Mouse (Mus musculus): ENCODE data around the gene Pde4d. TPM values are rescaled to one million over a fixed set of nuclear protein-coding genes. Genes with fewer than 3 reads are reported as not detected.

Gene Pde4d
- polyA plus RNA-seq, 1 experiment from 2014 or later, result 14.6 TPM

GRCm38 (mm10) chr13:109688195-109688594 is 1238.4 kb downstream of the Pde4d start:
- H3K4me1 ChIP-seq (ENCODE audit: control insufficient read depth, insufficient read depth, low read length), result no peaks in the 10 kb centered on the region
- no peaks in the 10 kb centered on the region for H3K27me3 ChIP-seq (ENCODE audit: control insufficient read depth, insufficient read depth, low read length)
- H3K4me3 ChIP-seq (ENCODE audit: low read depth, low read length), result no peak overlapping the region
- H3K27ac ChIP-seq (replicated peaks; ENCODE audit: low read depth, low read length), result no peak overlapping the region
- H3K36me3 ChIP-seq (replicated peaks; ENCODE audit: control insufficient read depth, insufficient read depth, low read depth, low read length), result no peaks in the 10 kb centered on the region
- no peak overlapping the region for H3K4me2 ChIP-seq (ENCODE audit: low read depth, low read length)
- no peaks in the 10 kb centered on the region for H3K9me3 ChIP-seq (replicated peaks; ENCODE audit: control insufficient read depth, low read length)
- H3K9ac ChIP-seq (replicated peaks; ENCODE audit: low read length), result no peak overlapping the region
- WGBS, result 84% methylated on average over 2 of the region's 2 CpGs
- DNase-seq (ENCODE audit: low spot score), result no peak
- no peak for ATAC-seq (replicated peaks; ENCODE audit: insufficient number of reproducible peaks, low FRiP score, low TSS enrichment, low read depth)

DNA sequence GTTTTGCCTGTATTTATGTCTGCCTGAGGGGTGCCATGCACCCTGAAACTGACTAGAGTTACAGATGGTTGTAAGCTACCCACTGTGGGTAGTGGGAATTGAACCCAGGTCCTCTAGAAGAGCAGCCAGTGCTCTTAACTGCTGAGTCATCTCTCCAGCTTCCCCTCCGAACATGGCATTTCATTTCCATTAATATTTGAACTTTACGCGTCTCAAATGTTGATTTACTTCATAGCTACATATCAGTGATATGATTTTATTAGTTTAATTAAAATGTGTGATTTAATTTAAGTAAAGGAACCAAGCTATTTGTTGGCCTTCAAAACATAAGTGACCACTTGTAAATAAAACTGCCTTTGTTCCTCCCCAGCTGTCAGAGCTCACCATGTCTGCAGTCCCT is 1239.4 kb downstream of the Pde4d start:
- WGBS, result 92% methylated on average over 3 of the region's 3 CpGs
- no peak overlapping the region for H3K4me2 ChIP-seq (ENCODE audit: low read depth, low read length)
- no peaks in the 10 kb centered on the region for H3K9me3 ChIP-seq (replicated peaks; ENCODE audit: control insufficient read depth, low read length)
- H3K4me3 ChIP-seq (ENCODE audit: low read depth, low read length), result no peak overlapping the region
- ATAC-seq (replicated peaks; ENCODE audit: insufficient number of reproducible peaks, low FRiP score, low TSS enrichment, low read depth) (no peak), DNase-seq (ENCODE audit: low spot score) (no peak)
- H3K27ac ChIP-seq (replicated peaks; ENCODE audit: low read depth, low read length), result no peak overlapping the region
- H3K4me1 ChIP-seq (ENCODE audit: control insufficient read depth, insufficient read depth, low read length), result no peaks in the 10 kb centered on the region
- no peaks in the 10 kb centered on the region for H3K36me3 ChIP-seq (replicated peaks; ENCODE audit: control insufficient read depth, insufficient read depth, low read depth, low read length)
- no peak overlapping the region for H3K9ac ChIP-seq (replicated peaks; ENCODE audit: low read length)
- H3K27me3 ChIP-seq (ENCODE audit: control insufficient read depth, insufficient read depth, low read length), result no peaks in the 10 kb centered on the region

- no peak overlapping the region for H3K4me2 ChIP-seq (ENCODE audit: low read depth, low read length)
- WGBS, result 84% methylated on average over 5 of the region's 5 CpGs
- no peak for ATAC-seq (replicated peaks; ENCODE audit: insufficient number of reproducible peaks, low FRiP score, low TSS enrichment, low read depth)
These were observed 1240.8 kb downstream of the Pde4d start for GRCm38 (mm10) chr13:109690558-109690957.

GRCm38 (mm10) chr13:109692851-109693250 is 1243.1 kb downstream of the Pde4d start:
- no peak overlapping the region for H3K9ac ChIP-seq (replicated peaks; ENCODE audit: low read length)
- no peak overlapping the region for H3K4me3 ChIP-seq (ENCODE audit: low read depth, low read length)
- H3K4me1 ChIP-seq (ENCODE audit: control insufficient read depth, insufficient read depth, low read length), result no peaks in the 10 kb centered on the region
- H3K4me2 ChIP-seq (ENCODE audit: low read depth, low read length), result no peak overlapping the region
- DNase-seq (ENCODE audit: low spot score) (no peak), ATAC-seq (replicated peaks; ENCODE audit: insufficient number of reproducible peaks, low FRiP score, low TSS enrichment, low read depth) (no peak)
- 71% methylated on average over 3 of the region's 3 CpGs for WGBS
- H3K9me3 ChIP-seq (replicated peaks; ENCODE audit: control insufficient read depth, low read length), result no peaks in the 10 kb centered on the region
- H3K27me3 ChIP-seq (ENCODE audit: control insufficient read depth, insufficient read depth, low read length), result no peaks in the 10 kb centered on the region
- H3K36me3 ChIP-seq (replicated peaks; ENCODE audit: control insufficient read depth, insufficient read depth, low read depth, low read length), result no peaks in the 10 kb centered on the region
- no peak overlapping the region for H3K27ac ChIP-seq (replicated peaks; ENCODE audit: low read depth, low read length)

More at GRCm38 (mm10) chr13:109690558-109690957, 1240.8 kb downstream of the Pde4d start:
- H3K27me3 ChIP-seq (ENCODE audit: control insufficient read depth, insufficient read depth, low read length), result no peaks in the 10 kb centered on the region
- no peak overlapping the region for H3K9ac ChIP-seq (replicated peaks; ENCODE audit: low read length)
- no peaks in the 10 kb centered on the region for H3K9me3 ChIP-seq (replicated peaks; ENCODE audit: control insufficient read depth, low read length)
- no peak overlapping the region for H3K27ac ChIP-seq (replicated peaks; ENCODE audit: low read depth, low read length)
- DNase-seq (ENCODE audit: low spot score), result no peak
- H3K4me3 ChIP-seq (ENCODE audit: low read depth, low read length), result no peak overlapping the region
- H3K4me1 ChIP-seq (ENCODE audit: control insufficient read depth, insufficient read depth, low read length), result no peaks in the 10 kb centered on the region
- no peaks in the 10 kb centered on the region for H3K36me3 ChIP-seq (replicated peaks; ENCODE audit: control insufficient read depth, insufficient read depth, low read depth, low read length)

DNA sequence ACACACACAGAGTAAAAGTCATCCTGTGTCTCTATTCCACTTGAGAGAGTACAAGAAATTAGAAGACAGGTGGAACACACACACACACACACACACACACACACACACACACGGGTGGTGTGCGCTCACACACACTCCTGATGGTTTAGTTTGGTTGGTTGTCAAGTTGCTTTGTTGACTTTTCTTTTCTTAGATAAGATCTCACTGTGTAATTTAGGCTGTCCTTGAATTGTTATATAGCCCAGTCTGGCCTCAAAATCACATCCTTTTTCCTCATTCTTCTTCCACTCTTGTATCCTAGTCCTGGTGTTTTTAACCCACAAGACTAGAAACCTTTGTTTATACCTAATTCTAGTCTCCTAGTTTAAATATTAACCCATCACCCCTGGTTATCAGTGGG is 1244.0 kb downstream of the Pde4d start:
- no peak overlapping the region for H3K4me3 ChIP-seq (ENCODE audit: low read depth, low read length)
- no peak for DNase-seq (ENCODE audit: low spot score)
- H3K27me3 ChIP-seq (ENCODE audit: control insufficient read depth, insufficient read depth, low read length), result no peaks in the 10 kb centered on the region
- no peaks in the 10 kb centered on the region for H3K4me1 ChIP-seq (ENCODE audit: control insufficient read depth, insufficient read depth, low read length)
- no peak for ATAC-seq (replicated peaks; ENCODE audit: insufficient number of reproducible peaks, low FRiP score, low TSS enrichment, low read depth)
- 92% methylated on average over 2 of the region's 2 CpGs for WGBS
- H3K9me3 ChIP-seq (replicated peaks; ENCODE audit: control insufficient read depth, low read length), result no peaks in the 10 kb centered on the region
- H3K36me3 ChIP-seq (replicated peaks; ENCODE audit: control insufficient read depth, insufficient read depth, low read depth, low read length), result no peaks in the 10 kb centered on the region
- H3K4me2 ChIP-seq (ENCODE audit: low read depth, low read length), result no peak overlapping the region
- no peak overlapping the region for H3K9ac ChIP-seq (replicated peaks; ENCODE audit: low read length)
- H3K27ac ChIP-seq (replicated peaks; ENCODE audit: low read depth, low read length), result no peak overlapping the region

DNA sequence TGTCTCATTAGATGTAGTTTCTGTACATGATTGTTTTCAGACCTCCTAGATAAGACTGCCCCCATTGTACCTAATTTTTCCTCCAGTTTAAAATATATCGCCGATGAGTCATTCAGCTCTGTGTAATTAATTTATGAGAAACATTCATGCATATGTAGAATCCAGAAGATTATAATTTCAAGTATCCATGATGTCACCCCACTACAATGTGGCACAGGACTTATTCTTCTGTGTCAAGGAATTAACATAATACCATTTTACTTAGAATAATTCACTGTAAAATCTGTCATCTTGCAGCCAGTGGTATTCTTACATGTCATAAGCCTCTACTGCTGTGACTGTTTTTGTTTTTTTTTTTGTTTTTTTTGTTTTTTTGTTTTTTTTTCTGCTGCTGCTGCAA is 1244.5 kb downstream of the Pde4d start:
- 89% methylated on average over 2 of the region's 2 CpGs for WGBS
- ATAC-seq (replicated peaks; ENCODE audit: insufficient number of reproducible peaks, low FRiP score, low TSS enrichment, low read depth) (no peak), DNase-seq (ENCODE audit: low spot score) (no peak)
- Histone ChIP-seq H3K9me3 (replicated peaks; ENCODE audit: control insufficient read depth, low read length) (no peaks in the 10 kb centered on the region), H3K9ac (replicated peaks; ENCODE audit: low read length) (no peak overlapping the region), H3K4me3 (ENCODE audit: low read depth, low read length) (no peak overlapping the region), H3K4me1 (ENCODE audit: control insufficient read depth, insufficient read depth, low read length) (no peaks in the 10 kb centered on the region), H3K27me3 (ENCODE audit: control insufficient read depth, insufficient read depth, low read length) (no peaks in the 10 kb centered on the region), H3K27ac (replicated peaks; ENCODE audit: low read depth, low read length) (no peak overlapping the region), H3K4me2 (ENCODE audit: low read depth, low read length) (no peak overlapping the region), H3K36me3 (replicated peaks; ENCODE audit: control insufficient read depth, insufficient read depth, low read depth, low read length) (no peaks in the 10 kb centered on the region)

DNA sequence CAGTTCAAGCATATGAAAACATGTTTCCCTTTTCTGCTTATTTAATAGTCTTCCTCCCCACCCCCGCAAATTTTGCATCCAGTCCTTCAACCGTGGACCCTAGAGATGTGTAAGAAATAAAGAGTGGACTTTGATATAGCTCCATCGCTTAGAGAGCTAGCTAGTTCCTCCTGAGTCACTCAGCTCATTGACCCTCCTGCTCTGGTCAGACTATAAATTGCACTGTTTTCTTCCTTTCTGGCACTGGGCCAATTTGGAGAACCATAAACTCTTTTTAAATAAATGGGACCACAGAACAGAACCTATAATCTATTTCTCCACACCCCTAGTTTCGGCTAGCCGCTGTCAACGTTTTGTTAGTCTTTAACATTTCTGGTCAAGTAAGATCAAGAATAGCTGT is 1245.3 kb downstream of the Pde4d start:
- H3K27me3 ChIP-seq (ENCODE audit: control insufficient read depth, insufficient read depth, low read length), result no peaks in the 10 kb centered on the region
- ATAC-seq (replicated peaks; ENCODE audit: insufficient number of reproducible peaks, low FRiP score, low TSS enrichment, low read depth), result no peak
- 88% methylated on average over 6 of the region's 6 CpGs for WGBS

DNA sequence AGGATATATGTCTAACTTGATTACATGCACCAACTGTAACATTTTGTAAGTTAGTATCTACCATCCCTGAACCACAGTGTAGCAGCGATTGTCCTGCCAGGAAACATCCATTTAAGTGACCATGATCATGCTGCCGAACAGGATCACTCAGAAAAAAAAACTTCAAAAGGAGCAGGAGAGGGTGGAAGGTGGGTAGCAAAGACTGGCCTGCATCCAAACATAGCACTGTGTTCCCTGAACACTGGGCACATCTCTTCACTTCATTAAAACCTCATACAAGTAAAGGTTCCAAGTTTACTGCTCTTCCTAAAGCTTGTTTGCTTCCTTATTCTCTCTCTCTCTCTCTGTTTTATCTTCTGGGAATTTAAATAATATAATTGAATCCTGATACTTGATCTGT is 1256.4 kb downstream of the Pde4d start:
- no peak overlapping the region for H3K27ac ChIP-seq (replicated peaks; ENCODE audit: low read depth, low read length)
- H3K9ac ChIP-seq (replicated peaks; ENCODE audit: low read length), result no peak overlapping the region
- H3K36me3 ChIP-seq (replicated peaks; ENCODE audit: control insufficient read depth, insufficient read depth, low read depth, low read length), result no peaks in the 10 kb centered on the region
- no peak overlapping the region for H3K4me3 ChIP-seq (ENCODE audit: low read depth, low read length)
- no peaks in the 10 kb centered on the region for H3K27me3 ChIP-seq (ENCODE audit: control insufficient read depth, insufficient read depth, low read length)
- no peaks in the 10 kb centered on the region for H3K9me3 ChIP-seq (replicated peaks; ENCODE audit: control insufficient read depth, low read length)
- ATAC-seq (replicated peaks; ENCODE audit: insufficient number of reproducible peaks, low FRiP score, low TSS enrichment, low read depth) (no peak), DNase-seq (ENCODE audit: low spot score) (no peak)
- 64% methylated on average over 2 of the region's 2 CpGs for WGBS
- H3K4me2 ChIP-seq (ENCODE audit: low read depth, low read length), result no peak overlapping the region
- no peaks in the 10 kb centered on the region for H3K4me1 ChIP-seq (ENCODE audit: control insufficient read depth, insufficient read depth, low read length)

More for the DNA sequence above, 1245.3 kb downstream of the Pde4d start:
- no peak overlapping the region for H3K4me2 ChIP-seq (ENCODE audit: low read depth, low read length)
- no peak overlapping the region for H3K27ac ChIP-seq (replicated peaks; ENCODE audit: low read depth, low read length)
- H3K36me3 ChIP-seq (replicated peaks; ENCODE audit: control insufficient read depth, insufficient read depth, low read depth, low read length), result no peaks in the 10 kb centered on the region
- no peak overlapping the region for H3K4me3 ChIP-seq (ENCODE audit: low read depth, low read length)
- H3K4me1 ChIP-seq (ENCODE audit: control insufficient read depth, insufficient read depth, low read length), result no peaks in the 10 kb centered on the region
- no peak for DNase-seq (ENCODE audit: low spot score)
- H3K9ac ChIP-seq (replicated peaks; ENCODE audit: low read length), result no peak overlapping the region
- no peaks in the 10 kb centered on the region for H3K9me3 ChIP-seq (replicated peaks; ENCODE audit: control insufficient read depth, low read length)

Data from embryonic facial prominence, embryonic 11.5 days (tissue).